Mouse (Mus musculus) frontal cortex, postnatal 25 days (tissue): Measurements from ENCODE around the gene Ephb4.
A peak's percentile ranks its signal among the peaks of the same experiment; 100 is the strongest.

Experiments
- DNase-seq, 2 experiments: peaks; one replicate each; pipeline ENCODE4 v3.0.0; 2022; ENCODE audit warnings: low spot score in 2 of 2

Ephb4 gene

DNA sequence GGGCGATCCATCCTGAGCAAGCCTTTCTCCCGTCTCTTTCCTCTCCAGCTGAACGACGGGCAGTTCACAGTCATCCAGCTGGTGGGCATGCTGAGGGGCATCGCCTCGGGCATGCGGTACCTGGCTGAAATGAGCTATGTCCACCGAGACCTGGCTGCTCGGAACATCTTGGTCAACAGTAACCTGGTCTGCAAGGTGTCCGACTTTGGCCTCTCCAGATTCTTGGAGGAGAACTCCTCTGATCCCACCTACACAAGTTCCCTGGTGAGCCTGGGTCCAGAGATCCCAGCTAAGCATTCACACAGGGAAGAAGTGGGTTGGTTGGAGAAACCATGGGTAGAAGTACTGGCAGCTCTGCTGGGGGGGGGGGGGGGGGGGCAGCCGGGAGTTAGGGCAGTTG, 19.8 kb downstream of the Ephb4 start:
- no peak for DNase-seq

DNA sequence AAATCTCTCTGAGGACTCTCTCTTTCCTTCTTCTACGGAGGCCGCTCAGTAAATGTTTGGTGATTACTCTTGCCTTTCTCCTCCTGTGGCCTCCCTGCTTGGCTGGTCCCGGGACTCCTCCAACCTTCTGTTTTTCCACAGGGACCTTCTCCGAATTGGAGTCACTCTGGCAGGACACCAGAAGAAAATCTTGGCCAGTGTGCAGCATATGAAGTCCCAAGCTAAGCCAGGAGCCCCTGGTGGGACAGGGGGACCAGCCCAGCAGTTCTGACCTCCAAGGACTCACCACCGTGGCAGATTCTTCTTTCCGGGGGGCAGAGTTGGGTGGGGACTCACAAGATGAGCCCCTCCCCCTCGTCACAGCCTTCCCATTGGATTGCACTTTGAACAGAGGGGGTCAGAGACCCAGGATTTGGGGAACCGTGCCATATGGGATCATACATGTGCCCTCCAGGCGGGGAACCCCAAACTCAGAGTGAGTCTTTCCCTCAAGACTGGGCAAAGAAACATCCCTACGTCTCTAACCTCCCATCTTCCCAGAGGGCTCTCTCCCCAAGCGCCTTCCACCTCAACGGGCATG, 23.6 kb downstream of the Ephb4 start:
- DNase-seq: no peak

DNA sequence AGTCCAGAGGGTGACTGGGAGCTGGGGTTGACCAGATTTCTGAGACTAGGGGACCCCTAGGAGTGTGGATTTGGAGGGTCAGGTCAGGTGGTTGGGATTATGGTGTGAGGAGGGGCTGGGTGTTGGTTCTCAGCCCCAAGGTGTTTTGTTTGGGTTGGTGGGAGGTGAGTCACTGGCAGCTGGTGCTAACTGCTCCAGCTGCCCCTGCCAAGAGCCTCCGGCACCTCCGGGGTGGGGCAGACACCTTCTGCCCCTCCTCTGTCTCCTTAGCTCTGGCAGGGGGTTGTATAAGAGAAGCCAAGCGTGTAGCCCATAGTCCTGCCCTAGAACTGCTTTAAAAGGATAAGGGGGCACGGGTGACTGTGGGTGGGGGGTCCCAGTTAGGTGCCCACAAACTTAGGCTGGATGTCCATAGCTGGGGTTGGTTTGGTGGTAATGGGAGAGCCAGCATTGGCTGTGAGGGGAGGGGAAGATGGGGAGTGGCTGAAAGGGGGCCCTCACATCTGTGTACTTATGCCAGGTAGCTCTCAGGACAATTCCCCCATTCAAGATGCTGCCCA, 24.7 kb downstream of the Ephb4 start:
- no peak for DNase-seq

DNA sequence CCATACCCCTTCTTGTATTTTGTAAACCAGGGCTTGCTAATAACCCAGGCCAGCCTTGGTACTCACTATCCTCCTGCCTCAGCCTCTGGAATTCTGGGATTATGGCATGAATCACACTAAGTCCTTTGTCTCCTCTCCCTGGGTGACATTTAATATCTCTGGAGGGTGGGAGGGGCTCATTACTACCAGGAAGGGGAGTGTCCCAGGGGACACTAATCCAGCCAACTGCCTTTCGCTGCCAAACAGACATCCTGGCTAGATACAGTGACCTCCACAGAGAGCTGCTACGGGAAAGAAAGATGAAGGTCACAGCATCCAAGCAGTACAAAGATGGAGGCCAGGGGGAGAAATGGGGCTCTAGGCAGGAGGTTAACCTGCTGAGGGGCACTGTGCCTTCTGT, 25.7 kb downstream of the Ephb4 start:
- no peak for DNase-seq

DNA sequence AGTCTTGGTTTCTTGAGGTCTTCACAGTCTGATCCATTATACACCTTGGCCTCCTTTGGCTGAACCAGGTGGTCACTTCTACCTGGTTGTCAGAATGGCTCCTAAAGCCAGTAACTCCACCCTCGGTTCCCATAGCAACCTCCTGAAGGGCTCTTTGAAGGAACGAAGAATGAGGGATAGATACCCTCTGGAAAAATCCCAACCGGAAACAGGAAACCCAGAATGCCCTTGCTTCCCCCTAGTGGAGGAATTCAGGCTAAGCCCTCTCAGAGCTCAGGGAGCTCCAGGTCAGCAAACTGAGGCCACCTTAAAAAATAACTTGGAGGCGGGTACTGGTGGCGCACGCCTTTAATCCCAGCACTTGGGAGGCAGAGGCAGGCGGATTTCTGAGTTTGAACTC, 26.3 kb downstream of the Ephb4 start:
- no peak for DNase-seq

DNA sequence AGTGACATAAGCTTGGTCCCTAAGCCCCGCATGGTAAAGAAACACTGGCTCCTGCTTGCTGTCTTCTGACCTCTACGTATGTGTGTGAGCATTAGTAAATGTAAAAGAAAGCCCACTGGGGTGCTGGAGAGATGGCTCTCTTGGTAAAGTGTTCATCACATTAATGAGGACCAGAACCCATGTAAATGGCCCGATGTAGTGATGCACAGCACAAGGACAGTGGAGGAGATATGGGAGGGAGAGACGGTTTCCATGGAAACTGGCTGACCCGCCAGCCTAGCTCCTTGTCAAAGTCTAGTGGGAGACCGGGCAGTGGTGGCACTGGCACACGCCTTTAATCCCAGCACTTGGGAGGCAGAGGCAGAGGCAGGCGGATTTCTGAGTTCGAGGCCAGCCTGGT, 26.8 kb downstream of the Ephb4 start:
- no peak for DNase-seq

DNA sequence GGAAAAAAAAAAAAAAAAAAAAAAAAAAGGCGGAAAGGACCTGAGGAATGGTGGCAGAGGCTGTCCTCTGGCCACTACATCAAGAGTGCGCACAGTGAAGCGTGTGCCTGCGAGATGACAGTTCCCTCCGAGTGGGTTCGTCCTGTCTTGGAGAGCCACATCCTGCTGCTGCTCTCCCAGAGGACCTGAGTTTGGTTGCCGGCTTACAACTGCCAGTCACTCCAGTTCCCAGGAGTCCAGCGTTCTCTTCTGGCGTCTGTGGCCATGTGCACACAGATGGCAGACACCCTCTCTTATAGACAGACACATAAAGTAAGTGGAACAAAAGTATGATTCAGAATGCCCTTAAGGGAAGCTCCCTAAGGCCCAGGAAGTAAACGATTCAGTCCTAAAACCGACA, 27.3 kb downstream of the Ephb4 start:
- no peak for DNase-seq

DNA sequence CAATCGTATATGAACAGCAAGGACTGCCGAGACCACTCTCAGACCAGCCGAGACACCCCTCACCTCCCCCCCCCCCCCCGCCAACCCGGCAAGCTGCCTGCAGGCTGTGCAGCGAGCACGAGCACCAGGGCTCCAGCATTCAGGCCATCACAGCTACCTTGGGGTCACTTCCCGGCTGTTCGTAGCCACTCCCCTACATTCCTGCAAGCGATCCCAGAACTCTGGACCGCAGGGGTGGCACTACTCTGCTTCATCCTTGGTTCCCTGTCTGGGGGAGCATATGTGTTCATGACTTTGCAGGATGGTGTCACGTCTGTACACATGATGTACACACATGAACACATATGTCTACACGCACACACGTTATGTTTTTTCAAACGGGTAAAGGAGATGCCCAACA, 27.7 kb downstream of the Ephb4 start:
- no peak for DNase-seq

DNA sequence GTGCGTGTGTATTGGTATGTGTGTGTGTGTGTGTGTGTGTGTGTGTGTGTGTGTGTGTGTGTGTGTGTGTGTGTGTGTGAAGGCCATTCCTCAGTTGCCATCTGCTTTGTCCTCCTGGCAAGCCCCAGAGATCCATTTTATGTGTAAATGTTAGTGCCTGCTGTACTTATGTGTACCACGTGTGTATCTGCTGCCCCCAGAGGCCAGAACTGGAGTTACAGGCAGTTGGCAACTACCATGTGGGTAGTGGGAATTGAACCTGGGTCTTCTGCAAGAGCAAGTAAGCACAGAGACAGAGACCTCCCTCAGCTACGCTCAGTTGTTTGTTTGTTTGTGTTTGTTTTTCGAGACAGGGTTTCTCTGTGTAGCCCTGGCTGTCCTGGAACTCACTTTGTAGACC, 31.2 kb downstream of the Ephb4 start:
- DNase-seq: peak in 1 of 2 experiments; percentile 37

DNA sequence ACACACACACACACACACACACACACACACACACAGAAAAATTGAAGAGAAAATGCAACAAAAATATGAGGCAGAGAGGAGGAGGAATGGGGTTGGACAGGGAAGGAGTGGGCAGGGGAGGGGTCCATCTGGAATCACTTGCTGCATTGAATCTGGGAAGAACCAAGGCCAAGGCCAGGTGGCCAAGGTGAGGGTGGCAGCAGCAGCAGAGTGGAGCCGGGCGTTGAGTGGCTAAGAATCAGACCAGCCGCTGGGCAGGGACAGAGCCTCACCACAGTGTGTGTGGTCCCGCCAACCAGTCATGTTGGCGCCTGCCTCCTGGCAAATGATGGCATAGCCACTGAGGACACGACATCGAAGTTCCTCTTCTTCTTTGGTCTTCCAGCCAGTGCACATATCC, 33.5 kb downstream of the Ephb4 start:
- no peak for DNase-seq

DNA sequence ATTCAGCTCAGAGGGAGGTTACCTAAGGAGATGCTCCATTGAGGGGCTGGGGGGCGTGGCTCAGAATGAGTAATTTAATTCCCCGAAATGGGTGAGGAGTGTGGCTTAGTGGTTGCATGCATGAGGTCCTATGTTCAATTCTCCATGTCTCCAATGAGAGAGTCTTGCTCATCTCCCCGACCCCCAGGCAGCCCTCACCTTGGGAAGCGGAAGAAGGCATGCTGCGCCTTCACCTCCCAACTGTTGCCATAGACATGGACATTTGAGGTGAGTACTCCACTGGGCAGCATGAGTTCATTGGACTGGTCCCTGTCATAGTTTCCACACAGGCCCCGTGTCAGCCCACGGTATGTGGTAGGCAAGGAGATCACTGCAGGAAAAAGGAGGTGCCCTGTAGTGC, 36.8 kb downstream of the Ephb4 start:
- no peak for DNase-seq

DNA sequence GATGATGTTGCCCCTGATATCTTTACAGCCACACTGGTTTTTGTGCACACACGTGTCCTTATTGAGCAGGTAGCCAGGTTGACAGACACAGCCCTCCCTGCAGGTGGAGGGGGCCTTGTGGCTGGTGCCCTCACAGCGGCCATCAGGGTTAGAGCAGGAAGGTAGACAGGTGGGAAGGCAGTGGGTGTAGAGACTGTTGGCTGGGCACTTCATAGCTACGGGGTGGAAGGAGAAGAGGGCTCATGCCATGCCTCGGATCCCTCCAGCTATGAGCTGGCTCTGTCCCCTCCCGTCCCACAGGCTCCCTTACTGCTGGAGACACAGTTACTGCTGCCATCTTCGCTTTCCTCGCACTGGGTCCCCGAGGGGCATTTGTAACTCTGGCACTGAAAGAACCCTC, 41.7 kb downstream of the Ephb4 start:
- no peak for DNase-seq

DNA sequence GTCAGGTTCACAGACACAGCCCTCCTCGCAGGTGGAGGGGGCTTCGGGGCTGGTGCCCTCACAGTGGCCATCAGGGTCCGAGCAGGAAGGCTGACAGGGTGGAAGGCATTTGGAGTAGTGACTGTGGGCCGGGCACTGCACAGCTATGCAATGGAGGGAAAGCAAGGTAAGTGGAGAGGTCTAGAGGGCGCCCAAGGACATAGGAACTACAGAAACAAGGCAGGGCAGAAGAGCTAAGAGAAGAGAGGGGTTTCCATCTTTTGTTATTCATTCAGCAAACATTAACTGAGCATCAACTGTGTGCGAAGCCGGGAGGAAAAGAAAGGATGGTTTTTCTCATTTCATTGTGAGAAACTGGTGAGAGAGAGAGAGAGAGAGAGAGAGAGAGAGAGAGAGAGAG, 44.5 kb downstream of the Ephb4 start:
- DNase-seq: no peak

DNA sequence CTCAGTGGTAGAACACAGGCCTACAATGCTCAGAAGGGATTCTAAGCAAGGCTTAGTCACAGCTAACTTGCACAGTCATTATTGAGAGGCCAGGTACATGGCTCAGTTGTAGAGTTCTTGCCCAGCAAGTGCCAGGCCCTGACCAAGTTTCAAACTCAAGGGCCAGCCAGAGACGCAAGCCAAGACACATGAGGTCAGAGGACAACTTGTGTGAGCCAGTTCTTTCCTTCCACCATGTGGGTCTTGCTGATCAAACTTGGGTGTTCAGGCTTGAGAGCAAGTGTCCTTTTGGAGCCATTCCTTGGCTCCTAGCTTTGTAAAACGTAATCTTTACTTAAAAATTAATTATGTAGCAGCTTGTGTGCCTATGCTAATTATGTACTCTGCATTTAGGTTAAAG, 54.2 kb downstream of the Ephb4 start:
- DNase-seq: no peak

DNA sequence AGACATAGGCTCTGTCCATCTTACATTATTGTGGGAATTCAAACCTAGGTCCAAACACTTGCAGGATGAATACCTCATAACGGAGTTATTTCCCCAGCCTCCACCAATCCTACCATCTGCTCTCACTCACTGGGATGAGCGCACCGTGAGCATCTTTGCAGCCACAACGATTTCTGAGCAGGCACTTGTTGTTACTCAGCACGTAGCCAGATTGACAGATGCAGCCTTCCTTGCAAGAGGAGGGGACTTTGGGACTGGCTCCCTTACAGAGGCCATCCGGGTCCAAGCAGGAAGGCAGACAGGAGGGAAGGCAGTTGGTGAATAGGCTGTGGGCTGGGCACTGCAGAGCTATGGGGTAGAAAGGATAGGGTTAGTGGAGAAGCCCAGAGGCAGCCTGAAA, 59.5 kb downstream of the Ephb4 start:
- DNase-seq: no peak

DNA sequence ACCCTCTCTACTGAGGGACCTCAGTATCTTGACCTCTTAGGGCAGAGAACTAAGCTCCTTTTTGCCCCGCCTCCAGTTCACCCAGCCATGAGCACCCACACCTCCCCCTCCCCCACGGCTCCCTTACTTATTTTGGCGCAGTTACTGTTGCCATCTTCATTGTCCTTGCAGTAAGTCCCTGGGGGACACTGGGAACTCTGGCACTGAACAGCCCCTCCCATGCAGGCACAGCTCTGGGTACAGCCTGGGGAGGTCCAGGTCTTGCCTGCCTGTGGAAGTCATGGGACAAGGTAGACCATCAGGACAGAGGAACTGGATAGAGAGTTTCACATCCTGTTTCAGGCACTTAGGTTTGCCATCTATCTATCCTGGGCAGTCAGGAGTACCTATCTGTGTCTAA, 60.2 kb downstream of the Ephb4 start:
- DNase-seq: no peak

DNA sequence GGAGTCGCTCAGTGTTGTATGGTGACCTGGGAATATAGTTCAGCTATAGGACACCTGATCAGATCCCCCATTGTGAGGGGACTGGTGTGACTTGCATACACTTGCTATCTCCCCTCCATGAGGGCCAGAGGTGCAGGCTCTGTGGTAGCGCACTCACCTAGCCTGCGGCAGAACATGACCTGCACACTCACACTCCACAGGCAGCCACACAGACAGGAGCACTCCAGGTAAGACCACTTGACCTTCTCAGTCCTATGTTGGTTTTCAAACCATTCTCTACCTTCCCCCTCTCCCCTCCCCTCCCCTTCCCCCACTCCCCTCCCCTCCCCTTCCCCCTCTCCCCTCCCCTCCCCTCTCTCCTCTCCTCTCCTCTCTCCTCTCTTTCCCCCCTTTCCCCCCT, 60.6 kb downstream of the Ephb4 start:
- DNase-seq: no peak

DNA sequence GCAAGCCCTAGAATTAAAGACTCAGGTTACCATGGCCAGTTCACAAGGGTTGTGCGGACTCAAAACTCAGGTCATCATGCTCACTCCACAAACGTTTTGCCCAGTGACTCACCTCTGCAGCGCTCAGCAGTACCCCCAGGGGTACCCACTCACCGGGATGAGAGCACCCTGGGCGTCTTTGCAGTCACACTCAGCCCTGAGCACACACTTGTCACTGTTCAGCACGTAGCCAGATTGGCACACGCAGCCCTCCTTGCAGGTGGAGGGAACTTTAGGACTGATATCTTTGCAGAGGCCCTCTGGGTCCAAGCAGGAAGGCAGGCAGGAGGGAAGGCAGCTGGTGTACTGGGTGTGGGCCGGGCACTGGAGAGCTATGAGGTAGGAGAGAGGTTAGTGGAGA, 61.3 kb downstream of the Ephb4 start:
- no peak for DNase-seq

DNA sequence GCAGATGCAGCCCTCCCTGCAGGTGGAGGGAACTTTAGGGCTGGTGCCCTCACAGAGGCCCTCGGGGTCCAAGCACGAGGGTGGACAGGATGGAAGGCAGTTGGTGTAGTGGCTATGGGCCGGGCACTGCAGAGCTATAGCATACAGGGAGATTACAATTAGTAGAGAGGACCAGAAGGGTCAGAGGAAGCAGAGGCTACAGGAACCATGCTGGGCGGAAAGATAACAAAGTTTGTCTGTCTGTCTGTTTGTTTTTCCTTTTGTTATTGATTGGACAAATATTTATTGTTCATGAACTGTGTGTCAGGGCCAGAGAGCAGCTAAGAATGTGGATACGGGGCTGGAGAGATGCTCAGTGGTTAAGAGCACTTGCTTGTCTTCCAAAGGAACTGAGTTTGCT, 64.3 kb downstream of the Ephb4 start:
- no peak for DNase-seq

DNA sequence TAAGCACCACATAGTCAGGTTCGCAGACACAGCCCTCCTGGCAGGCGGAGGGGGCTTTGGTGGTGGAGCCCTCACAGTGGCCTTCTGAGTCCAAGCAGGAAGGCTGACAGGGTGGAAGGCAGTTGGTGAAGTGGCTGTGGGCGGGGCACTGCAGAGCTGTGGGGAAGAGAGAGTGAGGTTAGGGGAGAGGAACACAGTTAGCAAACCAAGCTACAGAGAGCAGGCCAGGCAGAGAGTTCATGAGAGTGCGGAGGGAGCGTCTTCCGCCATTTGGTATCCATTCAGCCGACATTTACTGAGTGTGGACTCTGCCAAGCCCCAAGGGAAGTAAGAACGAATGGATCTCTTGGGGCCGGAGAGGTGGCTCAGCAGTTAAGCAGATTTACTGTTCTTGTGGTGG, 69.2 kb downstream of the Ephb4 start:
- no peak for DNase-seq

DNA sequence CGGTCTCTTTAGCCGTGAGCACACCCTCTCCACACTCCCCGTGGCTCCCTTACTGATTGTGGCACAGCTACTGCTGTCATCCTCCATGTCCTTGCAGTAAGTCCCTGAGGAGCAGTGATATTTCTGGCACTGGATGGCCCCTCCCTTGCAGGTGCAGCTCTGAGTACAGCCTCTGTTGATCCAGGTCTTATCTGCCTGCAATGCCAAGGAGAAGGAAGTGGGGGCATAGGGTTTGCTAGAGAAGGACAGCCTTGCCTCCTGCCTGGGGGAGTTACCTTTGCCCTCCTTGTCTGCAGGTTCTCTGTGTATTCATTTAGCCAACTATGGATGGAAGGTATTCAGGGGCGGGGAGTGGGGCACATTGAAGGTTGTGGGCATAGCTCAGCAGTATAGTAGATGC, 69.9 kb downstream of the Ephb4 start:
- DNase-seq: no peak

DNA sequence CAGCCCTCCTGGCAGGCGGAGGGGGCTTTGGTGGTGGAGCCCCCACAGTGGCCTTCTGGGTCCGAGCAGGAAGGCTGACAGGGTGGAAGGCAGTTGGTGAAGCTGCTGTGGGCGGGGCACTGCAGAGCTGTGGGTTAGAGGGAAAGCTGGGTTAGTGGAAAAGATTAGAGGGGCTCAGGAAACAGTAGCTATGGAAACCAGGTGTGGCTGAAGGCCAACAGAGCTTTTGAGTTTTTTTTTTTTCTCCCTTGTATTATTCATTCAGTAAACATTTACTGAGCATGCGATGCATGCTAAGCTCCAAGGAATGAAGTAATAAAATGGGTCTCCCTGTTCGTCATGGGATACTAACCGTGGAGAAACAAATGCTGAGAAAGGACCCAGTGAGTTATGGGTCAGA, 75.7 kb downstream of the Ephb4 start:
- no peak for DNase-seq
